Mouse (Mus musculus) liver, adult 2 months (tissue): ENCODE data around the gene Wwox.
A peak's percentile ranks its signal among the peaks of the same experiment; 100 is the strongest.

Source experiments
- CTCF ChIP-seq: fragments of 200-500 bp; IDR thresholded peaks from 2 replicates; pipeline ENCODE4 v1.5.1; 2011; ENCODE audit warnings: low read depth, low read length, control low read depth
- POLR2A ChIP-seq: fragments of 200-500 bp; IDR thresholded peaks from 2 replicates; pipeline ENCODE4 v1.6.1; 2011; ENCODE audit warnings: low read length, control low read depth; ENCODE audit not compliant: insufficient read depth; ENCODE audit errors: extremely low read depth

DNA sequence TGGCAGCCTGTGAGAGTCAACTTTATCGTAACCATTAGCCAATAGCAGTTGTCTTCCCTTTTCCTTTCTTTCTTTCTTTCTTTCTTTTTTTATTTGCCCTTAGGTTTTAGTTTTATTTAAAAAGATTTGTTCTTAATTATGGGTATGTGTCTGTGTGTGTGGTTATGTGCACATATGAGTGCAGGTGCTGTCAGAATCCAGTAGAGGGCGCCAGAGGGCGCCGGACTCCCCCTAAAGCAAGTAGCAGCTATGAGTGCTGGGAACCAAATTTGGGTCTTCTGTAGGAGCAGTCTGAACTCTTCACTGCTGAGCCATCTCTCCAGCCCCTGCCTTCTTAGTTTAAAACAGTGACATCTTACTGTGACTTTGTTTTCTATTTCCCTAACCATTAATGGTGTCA lies 529.4 kb downstream of the Wwox start:
- peak; percentile 20; the same call in 1 of the 2 replicates for TF ChIP-seq CTCF
- TF ChIP-seq POLR2A, result no peak
